Mouse (Mus musculus) MEL-GATA-1-ER (cell line): Measurements from ENCODE around the gene Taf12.

Source experiments
- DNase-seq: peaks from one replicate; pipeline ENCODE4 v3.0.0-alpha.2; 2012; ENCODE audit warnings: low read depth; ENCODE audit errors: extremely low read depth

Taf12 gene

DNA sequence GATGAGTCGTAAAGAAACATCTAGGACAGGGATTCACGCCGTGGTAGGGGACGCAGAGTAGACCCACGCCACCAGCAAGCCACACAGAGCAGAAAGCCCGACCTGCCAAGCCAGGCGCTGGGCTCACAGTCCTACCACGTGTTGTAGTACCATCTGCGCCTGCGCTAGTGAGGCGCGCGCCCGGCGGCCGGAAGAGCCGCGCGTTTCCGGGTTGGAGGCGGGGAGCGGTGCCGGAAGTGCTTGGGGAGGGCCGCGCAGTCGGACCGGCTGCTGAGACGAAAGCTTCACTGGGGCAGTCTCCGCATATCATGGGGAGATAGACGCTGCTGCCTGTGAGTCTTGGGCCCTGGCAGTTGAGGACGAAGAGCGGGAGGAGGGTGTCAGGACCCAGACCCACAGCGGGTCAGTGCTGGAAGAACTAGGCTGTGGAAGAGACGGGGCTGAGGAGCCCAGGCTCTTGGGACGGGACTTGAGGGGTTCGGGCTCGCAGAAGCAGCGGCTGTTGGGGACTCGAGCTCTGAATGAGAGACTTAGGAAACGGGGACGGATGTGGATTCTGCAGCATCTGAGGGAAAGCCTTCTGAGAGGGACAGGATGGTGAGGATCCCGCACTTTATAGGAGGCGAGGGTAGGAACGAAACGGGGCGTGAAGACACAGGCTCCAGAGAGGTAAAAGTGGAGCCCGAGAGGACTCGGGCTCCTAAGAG, at the start of gene Taf12:
Taf12 (plus strand) TSS at position 220 of the 707 bp plus-strand sequence.
- peak; percentile 85 for DNase-seq

DNA sequence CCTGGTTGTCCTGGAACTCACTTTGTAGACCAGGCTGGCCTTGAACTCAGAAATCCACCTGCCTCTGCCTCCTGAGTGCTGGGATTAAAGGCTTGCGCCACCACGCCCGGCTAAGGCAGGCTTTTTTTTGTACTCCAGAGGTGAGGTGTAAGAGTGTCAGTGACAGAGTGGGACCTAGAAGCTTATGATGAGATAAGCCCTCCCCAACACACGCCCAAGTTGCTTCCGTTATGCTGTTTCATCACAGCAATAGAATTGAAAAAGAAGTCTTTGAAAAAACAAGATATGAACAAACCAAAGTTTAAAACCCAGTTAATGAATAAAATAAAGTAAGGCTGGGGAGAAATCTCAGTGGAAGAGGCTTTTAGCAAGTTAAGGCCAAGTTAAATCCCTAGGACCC, 43.8 kb upstream of the Taf12 start:
- DNase-seq: no peak

DNA sequence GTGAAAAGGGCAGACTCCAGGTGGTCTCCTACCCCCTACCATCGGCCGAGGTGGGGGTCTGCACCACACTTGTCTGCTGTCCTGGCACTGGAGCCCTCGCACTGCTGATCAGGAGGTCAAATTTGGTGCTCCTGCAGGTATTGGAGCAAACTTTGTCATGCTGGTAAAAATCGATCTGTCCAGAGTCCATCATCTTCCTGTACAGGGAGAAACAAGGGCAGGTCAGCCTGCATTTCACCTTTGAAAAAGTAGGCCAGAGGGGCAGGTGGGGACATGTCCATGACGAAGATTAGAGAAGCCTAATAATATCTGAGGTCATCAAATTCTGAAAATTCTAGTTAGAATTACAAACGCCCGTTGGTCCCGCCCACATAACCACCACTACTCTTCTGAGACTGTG, 39.5 kb upstream of the Taf12 start:
- DNase-seq: no peak

DNA sequence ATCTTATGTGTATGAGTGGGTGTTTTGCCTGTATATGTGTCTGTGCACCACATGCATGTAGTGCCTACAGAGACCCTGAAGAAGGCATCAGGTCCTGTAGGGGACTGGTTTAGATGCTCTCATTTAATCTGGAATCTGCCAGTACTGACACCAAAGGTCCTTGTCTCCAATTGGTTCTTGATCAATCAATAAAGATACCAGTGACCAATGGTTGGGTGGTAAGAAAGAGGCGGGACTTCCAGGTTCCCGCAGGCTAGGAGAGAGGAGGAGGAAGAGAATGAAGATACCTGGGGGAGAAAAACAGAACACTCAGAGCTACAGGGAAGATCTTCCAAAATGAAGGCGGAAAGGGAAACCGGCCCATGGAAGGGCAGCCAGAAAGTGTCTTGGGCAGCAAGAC, 35.8 kb upstream of the Taf12 start:
- no peak for DNase-seq

DNA sequence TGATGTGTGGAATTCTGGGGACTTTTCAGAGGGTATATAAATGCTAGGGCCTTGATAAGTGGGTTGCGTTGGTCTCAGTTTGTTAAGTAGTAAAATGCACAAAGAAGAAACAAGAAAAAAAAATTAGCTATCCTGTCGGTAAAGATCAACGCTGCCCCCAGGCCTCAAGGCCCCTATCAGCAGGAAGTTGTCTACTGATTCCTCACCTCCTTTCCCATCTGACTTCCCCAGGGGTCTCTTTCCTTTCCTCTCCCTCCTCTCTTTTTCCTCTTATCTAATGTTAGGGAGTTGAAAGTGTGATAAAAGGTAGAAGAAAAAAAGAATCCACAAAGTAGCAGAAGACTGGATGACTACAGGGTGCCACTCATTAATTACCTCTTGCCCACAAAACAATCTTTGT, 33.8 kb upstream of the Taf12 start:
- no peak for DNase-seq

DNA sequence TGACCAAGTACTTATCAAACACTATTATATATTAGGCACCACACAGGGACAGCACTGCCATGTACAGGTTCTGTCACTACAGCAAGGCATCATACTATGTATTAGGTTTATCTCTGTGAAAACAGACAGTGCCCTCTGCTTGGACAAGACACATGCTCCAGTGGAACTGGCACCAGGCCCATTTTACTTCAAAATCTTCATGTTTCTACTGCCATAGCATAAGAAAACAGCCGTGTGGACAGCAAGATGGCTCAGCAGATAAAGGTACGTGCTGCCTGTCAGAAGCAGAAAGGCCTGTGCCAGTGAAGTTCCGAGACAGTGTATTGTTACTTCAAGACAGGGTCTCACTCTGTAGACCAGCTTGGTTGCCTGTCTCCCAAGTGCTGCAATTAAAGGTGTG, 33.0 kb upstream of the Taf12 start:
- DNase-seq: peak; percentile 63

DNA sequence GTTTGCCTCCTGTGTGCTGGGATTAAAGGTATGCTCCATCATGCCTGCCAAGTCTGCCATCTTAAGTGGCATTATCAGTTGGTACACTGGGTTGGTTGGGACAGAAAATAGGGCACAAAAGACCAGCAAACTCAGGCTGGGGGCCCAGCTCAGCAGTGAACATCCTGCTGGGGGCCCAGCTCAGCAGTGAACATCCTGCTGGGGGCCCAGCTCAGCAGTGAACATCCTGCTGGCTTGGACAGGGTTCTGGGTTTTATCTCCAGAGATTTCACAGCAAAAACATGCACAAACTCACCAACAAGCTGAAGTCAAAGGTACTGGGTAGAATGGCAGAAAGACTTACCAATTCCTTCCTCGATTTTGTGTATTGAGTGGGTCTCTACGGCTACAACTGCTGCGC, 28.5 kb upstream of the Taf12 start:
- DNase-seq: no peak

DNA sequence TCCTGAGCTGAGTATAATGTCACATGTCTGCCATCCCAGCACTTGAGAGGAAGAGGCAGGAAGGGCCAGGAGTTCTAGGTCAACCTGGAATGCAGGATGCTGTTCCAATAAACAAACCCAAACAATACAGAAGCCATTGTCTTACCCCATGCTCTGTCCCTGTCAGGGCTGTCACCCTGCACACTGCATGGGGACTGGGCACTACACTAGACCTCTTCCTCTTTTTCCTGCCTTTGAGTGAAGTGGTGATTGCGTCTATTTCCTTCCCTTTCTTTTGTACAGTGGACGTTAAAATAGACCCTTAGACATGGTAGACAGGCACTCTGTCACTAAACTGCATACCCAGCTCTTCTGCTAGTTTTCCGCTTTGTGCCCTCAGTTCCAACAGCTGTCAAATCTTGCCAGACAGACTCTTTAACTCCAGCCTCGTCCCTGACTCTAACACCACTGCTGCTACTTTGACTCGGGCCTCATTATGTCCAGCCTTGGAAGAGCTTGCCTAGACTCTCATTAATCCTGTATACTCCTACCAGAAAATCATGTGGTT, 26.7 kb upstream of the Taf12 start:
- peak; percentile 62 for DNase-seq

DNA sequence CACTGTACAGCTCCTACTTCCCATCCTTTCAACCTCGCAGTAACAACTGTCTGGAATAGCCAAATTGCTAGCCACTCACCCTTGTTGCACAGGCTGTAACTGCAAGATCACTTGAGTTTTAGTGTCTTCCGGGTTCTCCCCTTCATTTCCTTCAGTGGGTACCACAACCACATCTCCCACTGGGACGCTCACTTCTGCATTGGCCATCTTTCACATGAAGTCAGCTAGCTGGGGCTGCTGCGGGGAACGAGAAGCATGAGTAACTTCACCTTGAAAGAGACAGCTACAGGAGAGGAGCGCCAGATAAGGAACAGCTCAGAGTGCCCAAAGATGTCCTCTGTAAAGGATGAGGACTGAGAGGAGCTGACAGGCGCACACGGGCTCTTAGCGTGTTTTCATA, 22.6 kb upstream of the Taf12 start:
- no peak for DNase-seq

DNA sequence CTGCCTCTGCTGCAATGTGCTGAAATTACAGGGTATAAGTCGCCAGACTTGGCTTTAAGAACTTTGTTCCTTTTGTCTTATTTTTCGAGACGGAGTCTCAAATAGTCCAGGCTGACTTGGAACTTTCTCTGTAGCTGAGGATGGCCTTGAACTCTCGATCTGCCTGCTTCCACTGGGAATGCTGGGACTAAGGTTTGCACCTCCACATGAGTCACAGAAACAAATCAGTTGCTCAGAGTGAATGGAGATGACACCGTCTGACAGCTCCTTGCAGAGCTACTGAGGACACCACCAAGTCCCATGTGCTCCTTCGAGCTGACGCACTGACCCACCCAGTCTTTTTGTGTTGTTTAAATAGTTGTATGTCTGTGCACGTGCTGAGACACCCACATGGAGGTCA, 21.0 kb upstream of the Taf12 start:
- no peak for DNase-seq

DNA sequence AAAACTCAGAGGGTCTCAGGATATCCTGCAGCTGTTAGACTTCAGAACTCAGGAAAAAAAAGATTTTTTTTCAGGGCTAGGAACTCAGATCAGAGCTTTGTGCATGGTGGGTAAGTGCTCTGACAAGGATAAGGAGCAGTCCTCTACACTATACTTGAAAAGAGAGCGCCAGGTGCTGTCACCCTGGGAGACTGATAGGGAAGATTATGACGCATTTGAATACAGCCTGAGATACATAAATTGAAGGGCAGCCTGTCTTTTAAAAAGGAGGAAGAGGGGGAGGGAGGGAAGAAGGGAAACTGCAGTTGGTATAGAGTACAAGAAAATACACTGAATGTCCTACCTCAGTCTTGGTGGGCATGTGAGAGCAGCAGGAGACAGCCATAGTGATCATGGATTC, 20.6 kb upstream of the Taf12 start:
- no peak for DNase-seq

DNA sequence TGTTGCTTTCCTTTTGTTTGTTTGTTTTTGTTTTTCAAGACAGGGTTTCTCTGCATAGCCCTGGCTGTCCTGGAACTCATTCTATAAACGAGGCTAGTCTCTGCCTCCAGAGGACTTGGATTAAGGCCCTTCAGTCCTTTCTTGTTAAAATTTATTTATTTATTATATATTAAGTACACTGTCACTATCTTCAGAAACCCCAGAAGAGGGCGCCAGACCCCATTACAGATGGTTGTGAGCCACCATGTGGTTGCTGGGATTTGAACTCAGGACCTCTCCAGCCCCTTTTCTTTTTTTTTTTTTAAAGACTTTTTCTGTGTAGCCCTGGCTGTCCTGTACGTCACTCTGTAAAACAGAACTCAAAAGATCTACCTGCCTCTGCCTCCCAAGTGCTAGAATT, 19.2 kb upstream of the Taf12 start:
- DNase-seq: no peak

DNA sequence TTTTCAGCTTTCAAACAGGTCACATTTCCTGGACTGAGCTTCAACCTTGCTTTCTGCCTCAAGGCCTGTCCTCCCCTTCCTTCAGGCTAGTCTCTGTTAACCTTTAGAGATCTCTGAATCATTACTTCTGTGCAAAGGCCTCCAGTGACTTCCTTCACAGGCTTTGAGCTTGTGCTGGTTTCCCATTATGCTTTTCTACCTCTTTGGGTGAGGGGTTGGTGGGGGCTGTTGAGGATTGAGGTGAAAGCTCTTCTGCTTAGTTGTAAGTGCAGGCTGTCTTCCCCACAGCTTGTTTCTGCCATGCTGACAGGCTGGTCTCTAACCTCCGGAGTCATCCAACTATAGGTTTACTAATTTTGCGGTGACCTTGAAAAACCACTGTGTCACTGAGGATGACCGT, 17.8 kb upstream of the Taf12 start:
- DNase-seq: no peak

DNA sequence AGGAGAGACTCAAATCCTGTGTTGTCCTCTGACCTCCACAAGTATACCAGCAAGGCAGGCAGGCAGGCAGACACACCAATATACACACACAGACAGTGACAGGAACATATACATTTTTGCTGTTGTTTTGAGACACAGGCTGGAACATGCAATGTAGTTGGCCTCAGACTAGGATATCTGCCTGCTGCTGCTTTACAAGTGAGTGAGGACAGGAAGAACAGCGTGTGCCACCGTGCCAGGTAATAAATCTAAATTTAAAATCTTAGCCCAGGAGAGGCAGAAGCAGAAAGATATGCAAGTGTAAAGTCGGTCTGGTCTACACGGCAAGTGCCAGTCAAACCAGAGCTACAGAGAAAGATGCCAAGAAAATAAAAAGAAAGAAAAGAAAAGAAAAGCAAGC, 14.9 kb upstream of the Taf12 start:
- no peak for DNase-seq

DNA sequence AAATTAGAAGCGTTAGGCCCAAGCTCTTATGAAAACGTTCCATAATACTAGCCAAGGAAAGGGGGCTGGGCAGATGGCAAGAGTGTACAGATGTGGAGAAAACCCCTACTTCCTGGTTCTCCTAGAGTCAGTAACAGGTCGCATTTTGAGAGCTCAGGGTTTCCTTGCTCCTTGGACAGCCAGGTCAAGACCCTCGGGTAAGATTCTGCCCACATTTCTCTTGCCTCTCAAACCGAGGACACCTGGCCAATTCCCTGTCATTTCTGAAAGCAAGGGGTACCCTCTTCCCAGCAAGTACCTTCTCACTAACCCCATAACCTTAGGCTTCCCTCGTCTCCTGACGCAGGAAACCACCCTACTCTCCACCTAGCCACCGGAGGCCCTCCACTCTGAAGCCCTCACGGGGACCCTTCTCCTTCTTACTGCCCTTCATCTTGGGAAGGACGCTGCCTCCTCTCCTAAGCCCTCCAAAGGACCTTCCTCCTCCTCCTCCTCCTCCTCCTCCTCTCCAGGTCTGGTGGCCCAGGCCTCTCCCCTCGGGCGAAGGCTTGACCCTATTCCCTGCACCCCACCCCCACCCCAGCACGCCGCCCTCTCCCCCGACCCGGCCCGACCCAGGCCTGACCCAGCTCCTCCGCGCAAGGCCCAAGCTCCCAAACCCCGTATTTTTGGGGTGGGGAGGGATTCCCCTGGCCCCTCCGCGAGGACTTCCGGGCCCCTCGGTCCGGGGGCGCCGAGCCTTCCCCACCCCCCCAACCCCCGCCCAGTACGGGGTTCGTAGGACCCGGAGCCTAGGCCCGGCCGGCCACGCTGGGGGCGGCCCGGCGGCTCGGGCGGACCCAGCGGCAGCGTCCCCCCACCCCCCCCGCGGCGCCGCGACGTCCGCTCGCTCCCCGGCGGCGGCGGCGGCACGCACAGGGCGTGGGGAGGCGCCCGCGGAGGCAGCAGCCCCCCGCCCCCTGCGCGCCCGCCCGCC, 13.5 kb upstream of the Taf12 start:
- DNase-seq: no peak

DNA sequence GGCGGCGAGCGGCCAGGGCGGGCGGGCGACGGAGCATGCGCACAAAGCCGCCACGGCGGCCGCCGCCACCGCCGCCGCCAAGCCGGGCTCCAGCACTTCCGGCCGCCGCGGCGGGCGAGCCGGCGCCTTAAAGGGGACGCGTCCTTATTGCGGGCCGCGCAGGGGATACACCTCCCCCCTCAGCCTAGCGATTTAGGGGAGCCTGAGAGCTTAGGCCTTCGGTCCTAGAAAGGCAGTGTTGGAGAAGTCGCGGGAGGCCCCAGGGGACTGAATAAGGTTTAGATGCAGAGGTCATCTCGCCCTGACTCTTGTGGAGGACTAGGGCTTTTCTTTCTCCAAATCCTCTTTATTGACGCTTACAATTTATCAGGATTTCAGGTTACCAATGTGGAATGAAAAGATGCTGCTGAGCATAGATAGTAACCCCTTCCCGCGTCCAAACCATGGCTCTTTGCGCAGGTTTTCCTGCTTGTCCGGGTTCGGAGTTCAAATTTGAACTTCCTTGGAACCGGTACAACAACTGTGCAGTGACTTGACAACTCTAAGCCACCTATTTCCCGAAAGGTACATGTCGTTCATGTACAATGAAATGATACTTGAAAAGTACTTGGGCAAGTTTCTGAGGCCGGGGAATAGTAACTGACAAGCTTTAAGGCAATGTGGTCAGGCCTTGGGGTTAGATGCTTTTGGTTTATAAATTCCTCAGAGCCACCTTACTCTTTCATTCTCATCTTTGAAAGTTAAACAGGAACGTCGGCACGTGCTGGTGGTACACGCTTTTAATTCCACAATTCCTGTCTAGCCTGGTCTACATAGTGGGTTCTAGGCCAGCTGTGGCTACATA, 12.4 kb upstream of the Taf12 start, which contains the start of gene Gmeb1:
Gmeb1 (minus strand) TSS at position 89 of the 844 bp plus-strand sequence.
- peak; percentile 51 for DNase-seq

DNA sequence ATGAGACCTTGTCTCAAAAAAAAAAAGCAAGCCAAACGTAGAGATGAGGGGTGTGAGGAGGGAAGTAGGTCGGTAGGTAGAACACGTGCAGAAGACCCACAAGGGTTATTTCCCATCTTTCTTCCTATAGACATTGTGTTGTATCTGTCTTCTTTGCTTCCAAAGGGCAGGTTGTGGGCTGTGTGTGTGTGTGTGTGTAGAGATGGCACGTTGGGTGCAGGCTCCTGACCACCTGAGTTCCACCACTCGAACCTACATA, 11.9 kb upstream of the Taf12 start:
- DNase-seq: no peak

DNA sequence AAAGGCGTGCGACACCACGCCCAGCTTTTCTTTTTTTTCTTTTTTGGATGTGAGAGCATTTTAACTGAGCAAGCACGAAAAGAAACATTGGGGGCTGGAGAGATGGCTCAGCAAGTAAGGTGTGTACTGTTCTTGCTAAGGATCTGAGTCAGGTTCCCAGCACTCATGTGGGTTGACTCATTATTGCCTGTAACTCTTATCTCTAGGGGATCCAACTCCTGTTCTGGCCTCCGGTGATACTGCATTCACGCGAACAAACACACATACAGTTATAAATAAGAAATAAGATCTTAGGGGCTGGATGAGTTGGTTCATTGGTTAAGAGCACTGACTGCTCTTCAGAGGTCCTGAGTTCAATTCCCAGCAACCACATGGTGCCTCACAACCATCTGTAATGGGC, 10.9 kb upstream of the Taf12 start:
- DNase-seq: no peak

DNA sequence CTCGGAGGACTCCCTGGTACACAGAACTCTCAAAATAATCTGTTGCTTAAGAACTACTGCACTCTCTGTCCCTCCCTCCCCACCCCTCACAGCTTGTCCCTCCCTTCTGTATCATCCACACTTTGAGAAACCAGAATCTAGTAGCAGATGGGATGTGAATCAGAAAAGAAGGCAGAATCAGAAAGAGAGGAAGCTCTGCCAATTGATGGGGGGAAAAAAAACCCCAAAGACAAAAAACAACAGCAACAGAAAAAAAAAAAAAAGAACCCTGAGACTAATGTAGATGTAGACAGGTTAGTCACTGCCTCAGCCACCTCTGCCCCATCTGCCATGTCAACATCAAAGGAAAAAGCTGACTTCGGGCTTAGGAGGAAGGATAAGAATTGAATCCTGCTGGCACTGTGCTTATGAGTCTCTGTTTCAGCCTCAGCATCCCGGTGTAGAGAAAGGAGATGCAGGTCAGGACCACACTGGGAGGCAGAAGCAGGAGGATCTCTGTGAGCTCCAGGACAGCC, 7.3 kb upstream of the Taf12 start:
- no peak for DNase-seq

DNA sequence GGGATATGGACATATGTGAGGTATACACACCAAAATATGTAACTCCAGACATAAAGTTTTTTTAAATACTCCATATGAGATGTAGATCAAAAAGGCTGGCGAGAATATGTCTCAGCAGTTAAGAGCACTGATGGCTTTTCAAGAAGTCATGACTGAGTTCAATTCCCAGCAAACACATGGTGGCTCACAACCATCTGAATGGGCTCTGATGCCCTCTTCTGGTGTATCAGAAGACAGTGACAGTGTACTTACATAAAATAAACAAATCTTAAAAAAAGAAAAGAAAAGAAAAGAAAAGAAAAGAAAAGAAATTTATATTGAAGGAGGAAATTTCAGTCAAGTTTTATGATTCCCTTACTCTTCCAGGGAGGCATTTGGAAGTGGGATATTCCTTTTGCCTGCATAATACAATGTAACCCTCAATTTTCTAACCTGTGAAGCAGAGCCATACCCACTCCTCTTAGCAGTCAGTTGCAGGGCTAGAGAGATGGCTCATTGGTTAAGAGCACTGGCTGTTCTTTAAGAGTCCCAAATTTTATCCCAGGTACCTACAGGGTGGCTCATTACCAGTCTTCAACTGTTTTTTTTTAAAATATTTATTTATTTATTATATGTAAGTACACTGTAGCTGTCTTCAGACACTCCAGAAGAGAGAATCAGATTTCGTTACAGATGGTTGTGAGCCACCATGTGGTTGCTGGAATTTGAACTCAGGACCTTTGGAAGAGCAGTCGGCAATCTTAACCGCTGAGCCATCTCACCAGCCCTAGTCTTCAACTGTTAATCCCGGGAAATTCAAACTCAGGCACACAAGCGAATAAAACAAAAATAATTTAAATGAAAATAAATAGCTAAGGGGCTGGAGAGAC, 5.1 kb upstream of the Taf12 start:
- peak; percentile 62 for DNase-seq
